Mouse (Mus musculus) lung, postnatal 10 days (tissue): ENCODE measurements around the gene Khdc1b.
A peak's percentile ranks its signal among the peaks of the same experiment; 100 is the strongest.
"Not testable (repeated sequence)": the region's sequence is repeated elsewhere in the genome, so short reads cannot be mapped to it uniquely, and the experiment has no call there.

Source experiments
- DNase-seq: peaks from one replicate; pipeline ENCODE4 v3.0.0; 2021

Khdc1b gene

GRCm38 (mm10) chr1:21383256-21383655 is at the start of gene Khdc1b:
Gene Khdc1b (plus strand): TSS chr1:21383556.
- no peak for DNase-seq

GRCm38 (mm10) chr1:21335836-21336235 is 47.5 kb upstream of the Khdc1b start:
- no peak for DNase-seq

DNA sequence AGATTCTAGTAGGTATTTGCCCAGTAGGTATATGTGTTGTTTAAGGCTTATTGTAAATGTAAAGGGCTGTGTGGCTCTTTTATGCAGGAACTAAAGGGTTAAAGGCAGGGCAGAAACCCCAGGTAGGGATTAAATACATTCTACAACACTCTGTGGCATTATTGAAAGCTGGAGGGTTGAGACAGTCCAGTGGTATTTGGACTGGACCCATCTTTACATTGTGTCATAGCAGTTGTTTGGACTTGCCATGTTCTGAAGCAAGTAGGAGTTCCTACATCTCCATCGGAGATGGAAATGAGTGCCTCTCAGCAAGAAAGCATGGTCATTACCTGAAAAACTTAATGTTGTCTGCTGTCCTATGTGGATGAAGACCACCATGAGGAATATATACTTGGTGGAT is 42.6 kb upstream of the Khdc1b start:
- DNase-seq = no peak

GRCm38 (mm10) chr1:21344253-21344652 is 39.1 kb upstream of the Khdc1b start:
- DNase-seq = peak; percentile 66

GRCm38 (mm10) chr1:21344752-21345151 is 38.6 kb upstream of the Khdc1b start:
- not testable (repeated sequence) for DNase-seq

DNA sequence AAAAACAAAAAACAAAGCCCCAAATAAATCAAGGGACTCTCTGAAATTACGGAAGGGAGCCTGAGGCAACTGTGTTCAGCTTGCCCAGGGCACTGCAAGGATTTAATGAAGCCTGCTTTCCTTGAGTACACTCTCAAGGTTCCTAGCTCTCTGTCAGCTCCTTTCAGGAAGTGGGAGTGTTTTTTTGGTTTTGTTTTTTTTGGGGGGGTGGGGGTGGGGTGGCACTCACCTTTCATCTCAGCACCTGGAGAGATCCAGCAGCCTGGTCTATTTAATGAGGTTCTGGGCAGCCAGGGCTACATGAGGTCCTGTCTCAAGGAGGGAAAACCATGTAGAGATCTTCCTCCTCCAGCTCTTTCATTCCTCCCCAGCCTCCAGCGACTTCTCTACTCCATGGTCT is 34.0 kb upstream of the Khdc1b start, which contains the start of gene Khdc1a:
Gene Khdc1a, plus strand, starts transcription at position 301 of the 400 bp plus-strand sequence.
- DNase-seq = no peak

DNA sequence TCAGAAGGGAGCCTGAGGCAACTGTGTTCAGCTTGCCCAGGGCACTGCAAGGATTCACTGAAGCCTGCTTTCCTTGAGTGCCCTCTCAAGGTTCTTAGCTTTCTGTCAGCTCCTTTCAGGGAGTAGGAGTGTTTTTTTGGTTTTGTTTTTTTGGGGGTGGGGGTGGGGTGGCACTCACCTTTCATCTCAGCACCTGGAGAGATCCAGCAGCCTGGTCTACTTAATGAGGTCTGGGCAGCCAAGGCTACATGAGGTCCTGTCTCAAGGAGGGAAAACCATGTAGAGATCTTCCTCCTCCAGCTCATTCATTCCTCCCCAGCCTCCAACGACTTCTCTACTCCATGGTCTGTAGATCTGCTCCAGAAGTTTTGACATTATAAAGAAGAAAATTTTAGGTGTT is 15.3 kb upstream of the Khdc1b start, which contains the start of gene Khdc1c:
Gene Khdc1c, plus strand, starts transcription at position 301 of the 400 bp plus-strand sequence.
- not testable (repeated sequence) for DNase-seq

DNA sequence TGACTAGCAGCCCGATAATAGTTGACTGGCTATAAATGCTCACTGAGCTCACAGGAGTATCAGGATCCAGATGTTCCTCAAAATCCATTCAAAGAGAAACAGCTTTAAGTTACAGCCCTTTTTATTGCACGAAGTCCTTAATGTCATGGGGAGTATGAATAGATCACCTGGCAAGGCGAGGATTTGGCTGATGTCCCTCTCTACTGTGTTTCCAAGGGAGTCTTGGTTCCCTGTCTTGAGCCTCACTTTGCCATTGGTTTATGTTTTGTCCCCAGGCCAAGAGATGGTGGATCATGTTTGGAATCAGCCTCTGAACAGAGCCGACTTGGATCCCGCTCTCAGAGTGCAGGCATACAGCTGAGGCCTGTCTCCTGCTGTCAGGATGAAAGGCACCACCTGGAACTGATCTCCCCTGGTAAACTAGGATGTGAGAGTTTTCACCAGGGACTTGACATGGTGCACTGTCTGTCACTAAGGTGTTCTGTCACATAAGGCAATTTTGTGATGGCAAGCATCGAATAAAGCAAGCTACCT is 7.8 kb downstream of the Khdc1b start:
- DNase-seq = no peak

DNA sequence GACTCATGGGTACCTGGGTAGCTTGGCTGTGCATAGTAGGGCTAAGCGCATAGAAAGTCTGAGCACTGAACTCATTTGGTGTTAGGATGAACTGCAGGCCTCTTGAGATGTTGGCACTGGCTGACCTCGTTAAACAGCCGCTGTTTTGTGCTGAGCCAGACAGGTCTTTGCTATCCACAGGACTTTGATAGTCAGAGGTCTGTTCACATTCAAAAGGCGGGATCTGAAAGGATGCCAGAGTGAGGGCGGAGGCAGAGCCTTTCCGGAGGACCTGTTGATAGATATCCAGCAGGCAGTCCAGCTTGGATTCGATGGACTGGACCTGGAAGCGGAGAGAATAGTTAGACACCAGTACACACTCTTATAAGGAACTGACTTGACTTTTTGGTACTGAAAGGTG is 19.4 kb downstream of the Khdc1b start:
- DNase-seq = no peak

DNA sequence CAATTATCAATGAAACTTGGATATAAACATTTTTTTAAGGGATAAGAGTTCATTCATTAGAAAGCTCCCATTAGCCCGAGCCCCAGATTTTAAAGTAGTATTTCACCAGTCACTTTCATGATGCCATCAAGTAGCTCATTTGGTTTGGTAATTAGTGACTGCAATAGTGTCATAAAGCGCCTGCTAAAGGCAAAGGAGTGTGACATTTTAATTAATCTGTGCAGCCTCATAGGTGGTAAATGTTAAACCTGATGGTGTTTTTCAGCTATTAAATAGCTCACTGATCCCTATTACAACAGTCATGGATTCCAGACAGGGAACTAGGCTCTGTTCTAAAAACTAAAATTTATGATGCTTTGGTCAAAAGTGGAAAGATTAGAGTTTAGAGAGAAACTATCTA is 23.9 kb downstream of the Khdc1b start:
- no peak for DNase-seq

GRCm38 (mm10) chr1:21411331-21412196 is 28.2 kb downstream of the Khdc1b start:
- DNase-seq = peak; percentile 73

GRCm38 (mm10) chr1:21412197-21412555 is 28.8 kb downstream of the Khdc1b start:
- no peak for DNase-seq

DNA sequence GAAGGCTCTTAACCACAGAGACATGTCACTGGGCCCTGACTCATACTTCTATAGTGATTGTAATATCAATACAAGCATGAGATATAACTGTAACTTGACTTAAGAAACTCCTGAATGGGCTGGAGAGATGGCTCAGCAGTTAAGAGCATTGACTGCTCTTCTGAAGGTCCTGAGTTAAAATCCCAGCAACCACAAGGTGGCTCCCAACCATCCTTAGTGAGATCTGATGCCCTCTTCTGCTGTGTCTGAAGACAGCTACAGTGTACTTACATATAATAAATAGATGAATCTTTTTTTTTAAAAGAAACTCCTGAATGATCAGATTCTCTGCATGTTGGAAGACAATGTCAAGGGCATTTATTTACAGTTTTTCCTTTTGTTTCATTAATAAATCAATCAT is 36.0 kb downstream of the Khdc1b start:
- DNase-seq = peak; percentile 9

DNA sequence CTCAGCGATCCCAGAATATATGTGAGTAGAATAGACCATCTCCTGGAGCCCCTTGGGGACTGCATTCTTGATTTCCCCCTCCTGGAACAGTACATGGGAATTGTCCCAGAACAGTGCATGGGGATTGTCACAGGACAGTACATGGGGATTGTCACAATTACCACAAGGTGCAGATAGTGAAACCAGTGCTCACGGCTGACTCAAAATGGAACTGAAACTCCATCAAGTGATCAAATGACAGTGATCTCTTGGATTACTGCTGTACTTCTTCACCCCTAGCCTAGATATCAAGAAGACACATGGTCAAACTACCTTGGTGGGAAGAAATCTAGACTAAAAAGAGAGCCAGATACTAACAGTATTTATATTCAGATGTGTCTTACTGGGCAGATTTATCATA is 42.3 kb downstream of the Khdc1b start:
- DNase-seq = no peak

GRCm38 (mm10) chr1:21428079-21428478 is 44.7 kb downstream of the Khdc1b start:
- DNase-seq = no peak

DNA sequence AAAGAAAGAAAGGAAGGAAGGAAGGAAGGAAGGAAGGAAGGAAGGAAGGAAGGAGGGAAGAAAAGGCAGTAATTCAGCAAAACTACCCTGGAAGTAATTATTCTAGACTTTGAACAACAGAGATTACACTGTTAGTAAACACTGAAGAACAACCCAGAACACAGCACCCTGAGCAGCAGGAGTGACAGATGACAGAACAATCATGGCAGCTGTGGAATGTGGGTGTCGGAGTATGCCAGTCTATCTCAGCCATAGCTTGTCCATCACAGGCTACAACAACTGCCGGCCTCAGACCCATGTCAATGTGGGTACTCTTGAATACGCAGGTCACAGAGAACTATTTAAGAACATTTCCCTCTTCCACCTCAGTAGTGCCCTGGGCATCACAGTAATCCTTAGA is 48.3 kb downstream of the Khdc1b start:
- DNase-seq = no peak

- no peak for DNase-seq
Observed at GRCm38 (mm10) chr1:21434853-21435252, 51.5 kb downstream of the Khdc1b start.
